Mouse (Mus musculus): ENCODE data around the gene Gfra1.
A peak's percentile ranks its signal among the peaks of the same experiment; 100 is the strongest.

Gene Gfra1

DNA sequence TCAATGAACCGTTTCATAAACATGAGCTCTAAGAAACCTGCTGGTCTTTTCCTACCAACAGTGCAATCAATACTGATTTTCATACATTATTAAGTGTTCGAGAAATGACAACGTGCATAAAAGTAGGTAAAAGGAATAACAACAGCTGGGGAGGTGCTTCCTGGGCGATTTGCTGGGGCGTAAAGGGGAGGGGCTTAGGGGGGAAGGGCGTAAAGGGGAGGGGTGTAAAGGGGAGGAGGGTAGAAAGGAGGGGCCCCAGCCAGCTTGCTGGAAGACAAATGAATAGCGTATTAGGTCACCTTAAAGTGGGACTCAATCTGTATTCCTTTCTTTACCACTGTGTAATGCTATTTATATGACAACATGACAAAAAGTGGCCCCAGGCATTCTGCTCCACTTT is 13.9 kb downstream of the Gfra1 start:
- no peak for DNase-seq

DNA sequence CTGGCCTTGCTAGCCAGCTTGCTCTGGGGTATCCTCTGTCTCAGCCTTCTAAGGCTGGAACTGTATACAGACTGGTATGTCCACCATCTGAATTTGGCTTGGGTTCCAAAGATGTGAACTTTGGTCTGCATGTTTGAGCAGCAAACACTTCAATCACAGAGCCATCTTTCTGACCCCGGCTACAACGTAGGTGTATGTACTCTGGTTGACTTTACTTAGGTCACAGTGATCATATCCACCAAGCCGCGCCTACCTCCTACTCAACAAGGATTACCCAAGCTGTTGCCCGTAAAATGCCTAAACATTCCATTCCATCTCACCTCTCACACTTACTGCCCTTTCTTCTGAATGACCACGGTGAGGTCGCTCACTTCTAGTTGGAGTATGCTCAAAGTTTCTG is 14.5 kb downstream of the Gfra1 start:
- DNase-seq, result no peak

DNA sequence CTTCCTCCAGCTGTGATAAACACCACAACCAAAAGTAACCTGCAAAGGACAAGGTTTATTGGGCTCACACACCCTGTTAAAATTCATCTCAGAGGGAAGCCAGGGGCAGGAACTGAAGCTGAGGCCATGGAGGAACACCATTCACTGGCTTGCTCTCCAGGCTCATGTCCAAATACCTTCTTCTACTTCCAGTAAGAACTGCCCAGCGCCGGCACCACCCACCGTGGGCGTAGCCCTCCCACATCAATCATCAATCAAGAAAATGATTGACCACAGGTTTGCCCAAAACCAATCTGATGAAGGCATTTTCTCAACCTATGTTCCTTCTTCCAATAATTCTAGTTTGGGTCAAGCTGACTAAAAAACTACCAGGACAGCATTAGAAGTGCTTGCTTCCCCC is 16.9 kb downstream of the Gfra1 start:
- DNase-seq, result peak; percentile 10 to 47

DNA sequence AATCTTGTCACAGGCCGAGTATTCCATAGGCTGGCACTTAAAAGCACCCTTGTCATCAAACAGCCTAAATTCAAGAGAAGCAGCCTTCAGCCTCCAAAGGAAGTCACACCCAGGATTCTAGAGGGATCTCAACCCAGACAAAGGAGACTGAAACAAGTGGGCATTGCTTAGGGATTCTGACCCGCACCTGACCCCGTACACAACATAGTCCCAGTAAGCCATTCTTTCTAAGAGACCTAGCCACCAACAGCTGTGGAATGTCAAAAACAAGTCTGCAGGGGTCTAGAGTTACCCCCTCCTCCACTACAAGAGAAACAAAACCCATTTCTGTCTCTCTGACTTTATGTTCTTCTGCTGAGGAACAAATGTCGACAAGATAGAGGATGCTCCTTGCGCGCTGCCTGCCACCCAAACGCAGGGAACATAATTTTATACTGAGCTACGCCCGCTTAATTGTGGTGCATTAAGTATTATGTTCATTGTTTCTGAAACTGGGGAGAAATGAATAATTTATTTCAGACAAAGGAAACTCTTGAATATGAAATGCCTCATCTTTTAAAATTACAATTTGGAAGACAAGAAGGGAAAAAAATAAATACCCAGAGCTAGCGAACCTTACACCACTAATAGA is 18.2 kb downstream of the Gfra1 start:
- no peak for DNase-seq

DNA sequence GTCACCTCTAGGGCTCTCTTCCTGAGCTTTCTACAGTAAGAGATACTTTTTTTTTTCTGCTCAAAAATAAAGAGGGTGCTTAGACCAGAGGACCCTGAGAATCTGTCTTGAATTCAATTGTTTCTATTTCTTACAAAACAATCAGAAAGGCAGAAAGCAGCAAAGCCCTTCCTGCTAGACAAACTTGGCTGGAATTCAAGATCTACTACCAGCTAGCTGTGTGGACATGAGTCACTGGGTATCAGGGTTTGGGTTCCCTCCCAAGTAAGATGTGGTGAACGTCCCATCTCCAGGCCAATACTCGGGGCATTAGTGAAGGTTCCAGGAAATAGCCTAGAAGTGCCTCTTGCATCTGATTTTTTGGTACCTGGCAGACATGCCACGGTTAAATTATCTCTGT is 18.8 kb downstream of the Gfra1 start:
- DNase-seq, result no peak

DNA sequence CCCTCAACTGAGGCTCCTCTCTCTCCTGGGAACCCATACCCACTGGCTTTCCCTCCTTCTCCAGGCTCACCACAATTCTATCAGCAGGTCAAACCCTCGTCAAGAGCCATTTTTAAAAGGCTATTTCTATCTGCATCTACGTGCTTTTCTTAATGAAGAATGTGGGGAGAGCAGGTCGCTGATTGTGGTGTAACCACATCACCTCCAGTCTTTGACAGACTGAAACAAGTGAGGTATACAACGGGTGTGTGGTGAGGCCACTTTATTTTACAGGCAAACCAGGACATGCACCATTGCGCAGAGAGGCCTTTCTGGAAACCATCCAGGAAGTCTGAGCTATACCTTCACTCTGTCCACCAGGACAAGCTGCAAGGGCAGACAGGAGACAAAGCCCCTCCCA is 19.8 kb downstream of the Gfra1 start:
- no peak for DNase-seq

DNA sequence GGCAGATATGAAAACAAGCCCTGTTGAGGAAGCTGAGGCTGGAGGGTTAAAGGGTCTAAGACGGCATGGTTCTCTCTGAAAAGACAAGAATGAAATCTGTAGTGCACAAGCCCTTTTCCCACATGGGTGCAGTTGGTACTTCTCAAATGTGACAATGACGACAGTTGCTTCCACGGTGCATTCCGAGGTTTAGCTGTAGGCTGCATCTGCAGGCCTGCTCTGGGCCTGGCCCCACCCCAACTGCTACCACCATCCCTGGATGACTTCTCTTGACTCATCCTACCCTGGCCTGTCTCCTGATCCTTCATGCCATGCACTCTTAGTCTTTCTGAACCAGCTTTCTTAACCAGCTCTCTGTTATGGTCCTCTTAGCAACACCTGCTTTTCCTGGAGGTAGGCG is 22.9 kb downstream of the Gfra1 start:
- DNase-seq, result no peak

DNA sequence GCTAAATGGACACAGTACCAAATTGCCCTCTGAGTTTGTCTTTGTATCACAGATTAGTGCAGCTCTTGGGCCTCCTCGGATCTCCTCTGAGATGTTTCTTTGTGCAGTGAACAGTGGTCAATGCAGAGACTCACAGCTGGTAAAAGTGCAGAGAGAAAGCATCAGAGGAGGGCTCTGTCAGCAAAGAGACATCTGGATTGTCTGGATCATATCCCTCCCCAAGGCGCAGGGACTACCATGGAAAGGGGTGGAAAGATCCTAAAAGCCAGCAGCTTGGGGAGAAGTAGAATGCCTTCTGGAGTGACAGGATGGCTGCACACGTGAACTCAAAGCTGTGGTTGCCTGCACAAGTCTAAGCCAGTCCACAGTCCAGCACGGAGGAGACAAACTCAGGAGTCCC is 27.2 kb downstream of the Gfra1 start:
- DNase-seq, result no peak

DNA sequence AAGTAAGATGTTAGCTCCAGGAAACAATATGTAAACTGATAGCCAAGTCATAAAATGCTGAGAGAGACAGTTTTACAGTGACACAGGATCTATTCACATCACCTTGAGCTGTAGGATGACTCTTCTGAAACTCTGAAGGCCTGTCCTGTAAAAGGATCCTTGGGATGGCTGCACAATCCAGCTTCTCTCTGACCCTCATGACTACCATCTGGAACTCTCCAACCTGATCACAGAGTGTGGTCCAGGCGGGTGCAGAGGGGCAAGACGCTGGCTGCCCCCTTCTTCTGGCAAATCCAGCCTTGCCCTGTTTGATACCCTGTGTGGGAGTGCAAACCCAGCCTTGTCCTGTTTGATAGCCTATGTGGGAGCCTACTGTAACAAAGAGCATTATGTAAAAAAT is 28.4 kb downstream of the Gfra1 start:
- DNase-seq, result no peak

DNA sequence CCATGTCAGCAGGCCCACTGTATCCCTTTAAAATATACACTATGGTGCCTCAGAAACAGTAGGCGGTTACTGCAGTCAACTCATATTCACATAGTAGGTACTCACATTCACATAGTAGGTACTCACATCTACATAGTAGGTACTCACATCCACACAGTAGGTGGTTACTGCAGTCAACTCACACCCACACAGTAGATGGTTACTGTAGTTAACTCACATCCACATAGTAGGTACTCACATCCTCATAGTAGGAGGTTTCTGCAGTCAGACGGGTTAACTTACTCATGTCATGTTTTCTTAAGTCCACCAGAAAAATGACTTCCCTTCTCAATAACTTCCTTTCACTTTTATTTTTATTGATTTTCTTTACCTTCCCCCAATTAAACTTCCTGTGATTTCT is 30.8 kb downstream of the Gfra1 start:
- DNase-seq, result no peak

DNA sequence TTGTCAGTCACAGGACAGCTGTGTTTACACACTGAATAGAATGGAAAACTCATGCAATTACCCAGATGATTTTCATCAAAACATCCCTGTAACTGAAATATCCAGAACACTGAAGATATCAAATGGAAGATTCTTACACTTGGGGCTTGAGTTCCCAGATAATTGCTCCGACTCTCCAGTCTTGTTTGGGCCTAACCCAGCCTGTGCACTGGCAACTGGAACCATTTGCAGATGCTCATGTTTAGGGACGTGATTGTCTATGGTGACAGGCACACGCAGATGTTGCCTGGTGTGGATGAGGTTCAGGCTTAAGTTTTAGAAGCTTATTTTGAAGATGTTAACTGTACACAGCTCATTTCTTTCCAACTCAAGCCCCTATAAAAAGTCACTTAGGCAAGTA is 31.5 kb downstream of the Gfra1 start:
- no peak for DNase-seq

DNA sequence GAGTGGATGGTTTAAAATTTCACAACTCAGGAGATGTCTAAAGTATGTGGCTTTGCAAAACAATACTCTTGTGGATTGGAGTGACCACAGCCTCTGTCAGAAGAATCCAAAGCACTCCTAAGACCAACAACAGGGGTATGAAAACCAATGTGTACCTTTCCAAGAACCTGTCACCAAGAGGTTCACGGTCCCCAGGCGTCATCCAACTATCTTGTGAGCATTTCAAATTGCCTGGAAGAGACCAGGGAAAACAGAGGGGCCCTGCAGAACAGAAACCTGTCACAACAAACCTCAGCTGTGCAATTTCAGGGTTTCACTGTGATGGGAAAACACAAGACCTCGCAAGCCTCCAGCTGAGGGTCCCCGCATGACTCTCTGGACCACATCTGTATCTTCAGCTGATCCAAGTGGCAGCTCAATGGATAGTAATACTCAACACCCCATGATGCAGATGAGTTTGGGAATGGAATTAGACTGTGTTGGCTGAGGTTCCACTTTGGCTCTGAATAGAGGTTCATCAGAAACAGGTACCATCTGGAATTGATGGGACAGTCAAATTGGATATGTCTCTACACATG is 32.7 kb downstream of the Gfra1 start:
- DNase-seq, result no peak

DNA sequence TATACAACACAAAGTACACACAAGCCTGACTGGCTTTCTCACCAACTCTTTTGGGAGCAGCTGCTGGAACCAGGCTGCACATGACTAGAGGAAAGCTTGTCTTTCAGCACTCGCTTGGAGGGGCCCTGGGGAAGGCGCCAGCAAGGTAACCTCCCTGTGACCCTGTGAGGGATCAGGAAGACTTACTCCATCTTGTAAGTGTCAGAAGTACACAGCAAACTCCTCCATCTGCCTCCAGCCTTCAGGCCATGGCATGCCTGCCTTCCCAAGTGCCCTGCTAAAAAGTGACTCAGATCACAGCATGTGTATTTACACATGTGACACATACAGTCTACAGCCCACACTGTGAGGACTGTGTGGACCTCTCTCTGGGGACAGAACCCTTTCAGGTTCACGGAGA is 36.0 kb downstream of the Gfra1 start:
- no peak for DNase-seq

DNA sequence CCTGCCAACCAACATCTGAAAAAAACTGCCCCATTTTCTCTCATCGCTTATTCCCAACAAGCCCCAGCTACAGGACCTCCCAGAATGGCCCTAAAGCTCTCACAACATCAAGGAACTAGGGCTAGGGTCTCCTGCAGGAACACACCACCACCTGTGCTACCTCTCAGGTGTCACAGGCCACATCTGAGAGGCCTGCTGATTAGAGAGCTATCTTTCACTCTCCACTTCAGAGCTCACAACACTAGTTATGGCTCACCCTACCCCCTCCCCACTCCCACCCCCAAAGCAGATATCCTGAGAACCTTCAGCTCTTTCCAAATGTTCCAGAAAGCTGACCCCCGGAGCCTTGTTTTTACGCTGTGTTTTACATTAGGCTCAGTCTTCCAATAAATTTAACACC is 36.4 kb downstream of the Gfra1 start:
- DNase-seq, result no peak

DNA sequence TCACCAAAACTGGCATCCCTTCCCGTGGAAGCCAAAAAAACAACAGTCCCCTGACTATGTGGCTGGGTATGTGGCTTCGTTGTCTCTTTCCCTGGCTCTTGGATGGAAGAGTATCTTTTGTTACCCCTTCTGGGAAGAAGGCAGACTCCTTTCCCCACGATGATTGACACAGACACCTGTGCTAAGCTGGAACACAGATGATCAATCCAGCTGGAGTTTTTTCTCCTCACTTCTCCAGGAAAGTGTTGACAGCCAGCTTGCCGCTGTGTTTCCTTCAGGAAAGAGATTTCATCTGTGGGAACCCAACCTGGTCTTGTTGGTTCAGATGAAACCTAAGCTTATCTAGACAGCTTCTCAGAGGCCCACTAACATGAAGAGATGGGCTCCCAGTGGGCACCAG is 40.5 kb downstream of the Gfra1 start:
- DNase-seq, result no peak

DNA sequence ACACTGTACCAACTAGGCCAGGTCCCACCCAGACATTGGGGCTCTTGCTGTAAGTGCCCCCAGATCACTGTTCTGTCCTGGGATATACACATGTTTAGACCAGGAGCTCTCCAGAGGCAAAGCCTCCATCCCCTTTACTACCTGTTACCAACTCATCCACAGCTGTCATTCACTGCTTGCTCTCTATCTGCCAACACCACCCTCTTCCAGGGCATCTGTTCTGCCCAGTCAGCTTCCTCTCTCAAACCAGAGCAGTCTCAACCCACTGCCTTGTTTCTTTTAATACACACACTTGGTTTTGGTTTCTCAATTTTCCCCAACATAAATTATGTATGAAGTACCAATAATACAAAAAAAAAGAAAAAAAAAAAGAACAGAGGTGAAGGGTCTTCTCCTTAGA is 41.0 kb downstream of the Gfra1 start:
- no peak for DNase-seq

DNA sequence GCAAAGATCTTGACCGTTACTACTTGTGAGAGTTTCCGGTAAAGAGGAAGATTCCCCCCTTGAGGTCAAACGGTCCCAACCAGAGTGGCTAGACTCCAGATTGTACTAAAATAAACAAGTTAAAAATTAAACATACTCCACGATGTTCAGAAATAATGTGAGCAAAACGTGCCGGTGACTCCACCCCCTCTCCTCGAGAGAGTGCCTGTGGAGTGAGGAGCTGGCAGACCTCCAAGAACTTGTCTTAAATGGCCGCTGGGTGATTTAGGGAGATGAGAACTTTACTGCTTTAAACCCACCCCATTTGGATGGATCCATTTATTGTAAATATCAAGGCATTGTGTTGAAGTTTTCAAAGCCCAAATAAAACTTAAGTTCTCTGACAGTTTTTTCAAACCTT is 42.4 kb downstream of the Gfra1 start:
- peak; percentile 88 to 89 for DNase-seq

DNA sequence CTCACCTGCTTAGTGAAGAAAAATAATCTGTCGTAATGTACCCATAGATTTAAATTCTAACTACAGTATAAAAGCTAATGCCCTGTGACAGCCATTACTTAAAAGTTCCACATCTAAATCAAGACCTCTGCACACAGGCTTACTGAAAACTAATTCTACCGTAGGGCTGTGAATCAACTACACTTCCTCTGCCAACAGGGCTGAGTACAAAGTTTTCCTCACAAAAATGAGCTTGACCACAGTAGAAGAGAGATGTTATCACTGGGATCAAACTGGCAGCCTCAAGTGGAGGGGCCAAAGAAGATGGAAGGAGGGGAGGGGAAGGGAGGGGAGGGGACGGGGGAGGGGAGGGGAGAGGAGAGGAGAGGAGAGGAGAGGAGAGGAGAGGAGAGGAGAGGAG is 42.9 kb downstream of the Gfra1 start:
- DNase-seq, result no peak

DNA sequence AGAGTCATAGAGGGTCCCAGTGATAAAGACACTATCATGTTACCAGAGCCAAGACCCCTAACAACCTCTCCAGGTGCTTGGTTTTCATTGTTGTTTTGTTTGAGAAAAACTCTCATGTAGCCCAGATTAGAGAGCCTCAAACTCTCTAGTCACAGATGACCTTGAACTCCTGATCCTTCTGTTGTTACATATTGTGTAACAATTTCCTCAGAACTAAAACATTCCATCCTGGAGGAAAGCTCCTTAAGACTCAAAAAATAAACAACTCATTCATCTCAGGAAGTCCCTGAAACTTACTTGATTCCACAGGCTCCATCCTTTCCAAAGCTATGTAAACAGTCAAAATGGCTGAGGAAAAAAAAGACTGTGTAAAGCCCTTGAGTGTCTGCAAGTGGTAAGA is 49.0 kb downstream of the Gfra1 start:
- no peak for DNase-seq

DNA sequence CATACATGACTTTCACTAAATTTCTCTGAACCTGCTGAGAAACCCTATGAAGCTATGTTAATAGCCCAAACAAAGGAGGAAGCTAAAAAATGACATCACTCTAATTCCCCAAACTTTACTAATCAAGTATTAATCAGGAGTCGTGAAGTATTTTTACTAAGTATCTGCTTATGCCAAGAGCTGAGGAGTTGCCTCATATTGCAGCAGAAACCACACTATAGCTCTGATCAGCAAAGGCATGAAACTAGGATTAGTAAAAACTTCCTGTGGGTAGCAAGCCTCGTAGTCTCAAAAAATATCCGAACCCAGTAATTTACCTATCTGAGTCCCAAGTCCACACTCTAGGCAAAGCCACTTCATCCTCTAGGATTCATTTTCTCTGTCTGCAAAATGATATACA is 55.5 kb downstream of the Gfra1 start:
- no peak for DNase-seq

DNA sequence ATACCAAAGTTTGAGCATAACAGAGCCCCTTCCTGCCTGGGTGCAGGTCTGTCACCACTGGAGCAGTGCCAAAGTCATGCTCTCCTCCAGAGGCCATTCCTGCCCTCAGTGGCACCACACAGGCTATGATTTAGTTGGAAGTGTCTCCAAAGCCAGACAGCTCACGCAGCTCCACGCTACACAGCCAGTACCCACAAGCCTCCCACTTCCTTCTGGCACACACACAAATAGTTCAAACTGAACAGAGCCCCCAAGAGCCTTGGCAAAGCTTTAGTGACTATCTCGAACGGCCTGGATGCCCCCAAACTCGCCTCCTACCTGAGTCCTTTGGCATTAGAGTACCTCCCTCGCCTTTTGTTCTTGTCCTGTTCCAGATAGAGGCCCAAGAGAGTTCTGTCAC is 56.5 kb downstream of the Gfra1 start:
- DNase-seq, result no peak

DNA sequence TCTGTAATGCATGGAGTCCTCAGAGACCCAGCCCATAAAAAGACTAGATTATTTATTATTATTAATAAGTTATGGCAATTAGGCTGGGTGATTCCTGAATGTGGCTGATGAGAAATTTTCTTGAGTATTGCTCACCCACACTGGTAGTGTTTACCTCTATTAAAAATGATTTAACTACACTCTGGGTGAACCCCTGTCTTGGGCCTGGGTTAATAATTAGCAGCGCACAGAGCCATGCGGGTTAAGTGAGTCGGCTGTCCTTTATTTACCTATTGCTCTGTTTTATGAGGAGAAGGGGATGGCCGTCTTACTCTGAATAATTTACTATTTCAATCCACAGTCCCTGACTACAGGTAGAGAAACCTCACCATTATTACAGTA is 59.1 kb downstream of the Gfra1 start:
- peak; percentile 65 to 75 for DNase-seq

DNA sequence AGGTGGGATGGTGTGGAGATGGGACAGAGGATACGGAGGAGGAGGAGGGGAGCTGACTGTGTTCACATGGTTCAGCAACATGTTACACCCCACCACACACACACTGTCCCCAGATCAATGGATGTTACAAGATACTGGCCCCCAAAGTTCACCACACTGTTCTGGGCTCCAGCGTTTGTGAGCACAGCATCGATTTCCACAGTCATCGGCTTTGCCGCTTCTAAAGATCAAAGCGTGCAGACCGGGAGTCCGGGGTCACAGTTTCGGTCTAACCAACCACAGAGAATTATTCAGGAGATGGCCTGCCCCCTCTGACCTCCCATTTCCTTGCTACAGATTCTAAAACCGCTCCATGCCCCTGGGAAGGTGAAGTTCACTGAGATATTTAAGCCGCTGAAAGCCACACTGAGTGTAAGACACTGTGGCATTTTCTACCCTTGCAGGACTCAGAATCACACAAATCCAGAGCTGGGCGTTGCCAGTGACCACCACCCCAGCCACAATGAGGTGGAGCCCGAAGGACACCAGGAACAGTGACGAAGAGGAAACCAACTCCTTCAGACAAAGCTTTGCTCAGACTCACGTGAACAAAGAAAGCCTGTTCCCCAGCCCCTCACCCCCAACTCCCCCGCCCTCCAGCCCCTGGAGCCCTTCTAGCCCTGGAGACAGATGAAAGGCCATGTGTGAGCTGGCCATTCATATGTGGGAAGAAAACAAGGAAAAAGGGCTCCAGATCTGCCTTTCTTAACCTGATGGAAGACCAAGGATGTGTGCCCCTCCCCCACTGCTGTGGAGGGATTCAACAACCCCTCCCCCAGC is 59.7 kb downstream of the Gfra1 start:
- DNase-seq, result no peak

DNA sequence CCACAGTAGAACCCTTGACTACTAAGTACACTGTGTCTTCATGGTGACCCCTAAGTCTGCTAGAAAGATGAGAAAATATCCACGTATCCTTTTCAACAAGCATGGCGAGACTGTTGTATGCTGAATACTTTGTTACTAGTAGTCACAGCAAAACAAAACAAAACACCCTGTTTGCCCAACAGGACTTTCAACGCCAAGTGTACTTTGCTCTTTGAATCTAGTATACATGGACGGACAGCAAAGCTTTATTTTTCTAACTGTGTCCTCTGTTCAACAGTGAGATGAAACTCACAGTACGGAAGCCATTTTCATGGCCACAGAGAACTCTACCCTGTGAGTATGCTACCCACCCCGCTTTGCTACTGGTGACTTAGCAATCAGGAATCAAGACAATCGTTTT is 62.6 kb downstream of the Gfra1 start:
- DNase-seq, result peak in 1 of 2 experiments; percentile 2

DNA sequence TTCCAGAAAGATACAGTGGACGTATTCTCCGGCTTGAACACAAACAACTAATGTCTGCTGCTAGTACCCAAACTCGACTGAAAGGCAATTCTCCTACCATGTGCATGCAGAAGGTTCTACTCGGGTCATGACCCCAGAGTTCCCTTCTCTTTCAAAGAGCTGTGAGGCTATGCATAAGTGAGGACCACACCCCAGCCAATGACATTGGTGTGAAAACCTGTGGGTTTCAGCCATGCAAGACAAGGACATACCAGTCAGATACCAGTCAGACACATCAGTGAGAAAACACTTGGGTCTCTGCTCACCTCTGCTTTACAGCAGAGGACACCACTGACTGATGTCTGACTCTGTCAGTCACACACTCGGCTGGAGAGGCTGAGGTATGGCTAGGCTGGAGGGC is 63.9 kb downstream of the Gfra1 start:
- DNase-seq, result no peak
